Mouse (Mus musculus) kidney, adult 18-20 months (tissue): ENCODE data around the gene Erc2.

ENCODE experiments used
- DNase-seq: peaks from one replicate; pipeline ENCODE4 v3.0.0; 2021

The Erc2 gene

DNA sequence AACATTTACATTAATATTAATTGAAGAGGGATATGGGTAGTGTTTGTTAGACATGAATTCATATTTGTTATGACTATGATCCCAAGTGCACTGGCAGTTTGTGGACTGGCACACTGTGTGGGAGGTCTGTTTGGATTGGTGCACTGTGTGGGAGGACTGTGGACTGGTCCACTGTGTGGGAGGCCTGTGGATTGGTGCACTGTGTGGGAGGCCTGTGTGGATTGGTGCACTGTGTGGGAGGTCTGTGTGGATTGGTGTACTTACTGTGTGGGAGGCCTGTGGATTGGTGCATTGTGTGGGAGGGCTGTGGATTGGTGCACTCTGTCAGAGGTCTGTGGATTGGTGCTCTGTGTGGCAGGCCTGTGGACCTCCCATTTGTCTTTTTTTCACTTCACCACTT, 331.6 kb downstream of the Erc2 start:
- DNase-seq, result no peak

GRCm38 (mm10) chr14:27956801-27957200, 334.6 kb downstream of the Erc2 start:
- no peak for DNase-seq

- DNase-seq, result no peak
Measured at GRCm38 (mm10) chr14:27973701-27974100, 351.5 kb downstream of the Erc2 start.

DNA sequence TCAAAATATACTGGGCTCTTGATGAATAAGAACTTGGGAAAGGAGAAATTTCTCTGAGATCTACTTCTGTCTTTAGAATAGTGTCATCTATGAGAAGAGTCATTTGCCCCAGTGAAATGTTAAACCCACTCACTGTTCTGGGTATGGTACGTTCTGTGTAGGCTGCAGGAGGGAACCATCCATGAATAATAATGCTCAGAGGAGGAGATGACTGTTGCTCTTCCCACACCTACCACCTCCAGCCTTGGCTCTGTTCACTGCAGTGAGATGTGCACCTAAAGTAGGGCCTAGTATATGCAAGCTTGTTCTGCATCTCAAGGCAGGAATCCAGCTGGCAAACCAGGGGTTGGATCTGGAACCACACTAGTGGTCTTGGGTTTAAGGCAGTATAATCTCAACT, 353.4 kb downstream of the Erc2 start:
- DNase-seq, result no peak

- DNase-seq, result no peak
Measured at GRCm38 (mm10) chr14:27984758-27985157, 362.5 kb downstream of the Erc2 start.

DNA sequence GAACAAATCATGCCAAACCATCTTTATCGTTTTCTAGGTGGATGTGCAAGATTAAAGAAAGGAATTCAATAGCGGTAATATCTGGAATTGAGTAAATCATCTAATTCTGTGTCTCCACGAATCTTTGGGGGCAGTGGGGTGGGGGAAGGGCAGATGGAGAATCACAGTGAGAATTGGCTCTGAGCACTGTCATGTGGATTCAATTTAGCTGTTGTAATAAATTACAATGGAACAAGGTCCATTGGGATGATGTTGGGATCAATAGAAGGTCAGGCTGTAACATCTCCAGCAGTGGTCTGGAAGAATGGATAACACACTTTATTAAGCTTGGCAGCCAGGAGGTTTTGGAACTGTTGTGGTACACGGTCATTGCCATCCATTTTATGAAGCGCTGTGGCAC, 363.0 kb downstream of the Erc2 start:
- no peak for DNase-seq

DNA sequence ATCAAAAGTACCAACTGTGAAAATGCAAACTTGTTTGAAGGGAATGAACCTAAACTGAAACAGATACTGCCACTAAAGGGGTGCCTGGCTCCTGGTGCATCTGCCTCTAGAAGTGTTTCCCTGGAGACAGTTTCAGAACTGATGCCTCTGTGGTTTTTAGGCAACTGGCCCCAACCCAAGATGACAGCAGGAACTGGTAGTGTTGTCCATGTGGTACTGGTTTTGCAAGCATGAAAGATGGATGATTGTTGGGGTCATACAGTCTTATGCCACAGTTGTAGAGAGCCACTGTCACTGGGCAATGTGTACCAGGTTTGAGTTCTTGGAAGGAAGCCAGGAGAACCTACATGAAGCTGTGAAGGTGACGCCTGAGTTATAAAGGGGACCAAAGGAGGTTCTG, 365.2 kb downstream of the Erc2 start:
- no peak for DNase-seq

GRCm38 (mm10) chr14:27998551-27998950, 376.3 kb downstream of the Erc2 start:
- no peak for DNase-seq

DNA sequence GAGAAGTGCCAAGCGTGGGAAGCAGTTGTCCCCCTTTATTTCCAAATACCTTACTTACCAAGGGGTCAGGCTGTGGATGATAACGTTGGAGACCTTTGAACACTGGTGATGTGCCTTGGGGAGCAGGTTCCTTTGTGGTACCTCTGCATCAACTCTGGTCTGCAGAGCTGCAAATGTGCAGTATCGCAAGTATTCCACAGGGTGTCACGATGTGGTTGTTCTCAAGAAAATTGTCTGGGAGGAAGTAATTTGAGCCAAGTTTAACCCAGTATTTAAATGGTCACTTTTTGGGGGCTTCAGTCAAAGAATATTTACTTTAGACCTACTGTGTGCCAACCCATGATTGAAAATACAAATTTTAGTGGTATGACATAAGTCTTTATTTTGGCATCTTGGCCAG, 381.8 kb downstream of the Erc2 start:
- peak; percentile 4 for DNase-seq

GRCm38 (mm10) chr14:28010536-28011280, 388.5 kb downstream of the Erc2 start:
- DNase-seq, result no peak

DNA sequence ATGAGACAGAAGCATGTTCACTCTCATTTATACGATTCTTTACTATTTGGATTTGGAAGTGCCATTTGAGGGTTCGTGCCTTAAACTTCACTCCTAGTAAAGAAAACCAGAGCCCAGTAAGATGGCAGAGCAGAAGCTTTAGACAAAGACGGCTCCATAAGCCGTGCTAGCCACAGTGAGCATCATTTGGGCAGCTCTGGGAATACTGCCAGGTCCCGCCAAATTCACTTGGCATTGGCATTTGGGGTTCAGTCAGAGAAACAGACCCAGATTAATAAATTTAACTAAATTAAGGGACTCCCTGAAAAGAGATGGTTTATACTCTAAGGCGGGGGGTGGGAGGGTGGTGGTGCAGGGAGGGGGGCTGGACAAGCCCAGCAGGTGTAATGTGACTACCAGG, 401.0 kb downstream of the Erc2 start:
- DNase-seq, result no peak

DNA sequence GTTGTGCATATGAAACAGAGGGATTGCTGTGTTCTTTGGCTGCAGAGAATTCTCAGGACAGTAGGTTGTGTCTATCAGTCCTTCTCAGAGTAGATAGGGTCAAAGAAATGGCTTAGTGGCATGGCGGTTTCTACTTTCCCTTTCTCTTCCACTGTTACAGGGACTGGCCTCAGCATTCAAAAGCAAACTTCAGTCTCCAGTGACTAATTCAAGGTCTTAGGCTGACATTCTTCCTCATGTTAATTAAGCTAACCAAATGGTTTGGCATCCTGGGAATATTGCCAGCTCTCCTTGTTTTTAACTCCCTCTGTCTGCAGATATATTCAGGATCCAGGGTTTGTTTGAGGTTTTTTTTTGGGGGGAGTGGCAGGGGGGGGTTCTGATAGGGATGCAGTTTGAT, 408.6 kb downstream of the Erc2 start:
- no peak for DNase-seq

GRCm38 (mm10) chr14:28035013-28035412, 412.8 kb downstream of the Erc2 start:
- no peak for DNase-seq

- no peak for DNase-seq
Measured at GRCm38 (mm10) chr14:28043095-28043494, 420.9 kb downstream of the Erc2 start.

GRCm38 (mm10) chr14:28051646-28052045, 429.4 kb downstream of the Erc2 start:
- peak; percentile 9 for DNase-seq

GRCm38 (mm10) chr14:28057159-28057884, 435.1 kb downstream of the Erc2 start:
- no peak for DNase-seq

DNA sequence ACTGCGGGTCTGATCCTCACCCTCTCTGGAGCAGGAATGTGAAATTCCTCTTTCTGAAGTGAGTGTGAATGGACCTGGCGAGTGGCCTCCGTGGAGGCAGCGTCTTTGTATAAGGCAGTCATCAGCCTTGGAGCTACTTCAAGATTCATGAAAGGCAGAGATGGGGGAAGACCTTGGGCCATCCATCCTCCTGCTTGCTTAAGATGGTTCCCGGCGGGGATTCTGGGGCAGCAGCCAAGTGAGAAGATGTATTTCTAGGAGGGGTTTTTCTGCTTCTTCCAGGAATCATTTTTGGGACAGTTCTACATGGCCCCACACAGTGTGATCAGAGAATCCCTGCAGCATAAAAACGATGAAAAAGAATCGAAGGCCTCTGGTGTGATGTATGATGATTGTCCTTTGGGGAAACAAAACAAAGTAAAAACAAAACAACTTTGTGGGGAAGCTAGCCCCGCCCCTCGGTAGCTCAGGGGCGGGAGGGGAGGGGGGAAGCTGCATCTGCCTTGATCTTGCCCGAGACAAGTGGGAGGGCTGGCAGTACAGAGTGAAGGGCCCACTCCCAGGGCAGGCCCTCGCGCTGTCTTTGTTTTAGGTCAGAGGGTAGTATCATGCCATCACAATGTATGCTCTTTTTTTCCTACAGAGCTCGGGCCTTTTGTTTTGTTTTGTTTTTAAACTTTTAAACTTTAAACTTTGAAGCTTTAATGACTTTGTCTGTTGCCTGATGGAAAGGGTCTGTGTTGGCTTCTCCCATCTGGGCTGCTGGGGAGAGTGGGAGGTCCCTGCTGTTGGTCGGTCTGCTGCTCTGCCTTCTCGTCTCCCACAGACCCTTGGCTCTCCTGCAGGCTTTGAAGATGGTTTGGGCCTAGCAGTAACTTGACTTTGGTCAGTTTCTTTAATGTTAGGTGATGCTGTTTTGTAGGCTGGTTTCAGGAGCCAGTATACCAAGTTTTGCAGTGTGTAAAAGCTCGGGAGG, 435.9 kb downstream of the Erc2 start:
- DNase-seq, result no peak

DNA sequence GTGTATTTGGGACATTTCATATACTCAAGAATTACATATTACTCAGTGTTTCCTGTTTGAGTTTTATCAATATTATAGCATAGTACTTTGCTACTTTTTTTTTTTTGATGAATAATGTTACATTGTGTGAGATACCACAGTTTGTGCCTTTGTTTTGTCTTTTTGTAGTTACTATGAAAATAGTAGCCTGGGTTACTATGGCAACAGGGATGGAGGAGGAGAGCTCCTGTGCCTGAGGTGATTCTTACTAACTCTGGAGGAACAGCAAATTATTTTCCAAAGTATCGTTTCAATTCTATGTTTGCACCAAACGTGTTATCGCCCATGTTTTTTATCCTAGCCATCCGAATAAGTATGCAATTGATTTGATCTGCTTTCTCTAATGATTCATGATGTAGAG, 438.7 kb downstream of the Erc2 start:
- DNase-seq, result no peak

DNA sequence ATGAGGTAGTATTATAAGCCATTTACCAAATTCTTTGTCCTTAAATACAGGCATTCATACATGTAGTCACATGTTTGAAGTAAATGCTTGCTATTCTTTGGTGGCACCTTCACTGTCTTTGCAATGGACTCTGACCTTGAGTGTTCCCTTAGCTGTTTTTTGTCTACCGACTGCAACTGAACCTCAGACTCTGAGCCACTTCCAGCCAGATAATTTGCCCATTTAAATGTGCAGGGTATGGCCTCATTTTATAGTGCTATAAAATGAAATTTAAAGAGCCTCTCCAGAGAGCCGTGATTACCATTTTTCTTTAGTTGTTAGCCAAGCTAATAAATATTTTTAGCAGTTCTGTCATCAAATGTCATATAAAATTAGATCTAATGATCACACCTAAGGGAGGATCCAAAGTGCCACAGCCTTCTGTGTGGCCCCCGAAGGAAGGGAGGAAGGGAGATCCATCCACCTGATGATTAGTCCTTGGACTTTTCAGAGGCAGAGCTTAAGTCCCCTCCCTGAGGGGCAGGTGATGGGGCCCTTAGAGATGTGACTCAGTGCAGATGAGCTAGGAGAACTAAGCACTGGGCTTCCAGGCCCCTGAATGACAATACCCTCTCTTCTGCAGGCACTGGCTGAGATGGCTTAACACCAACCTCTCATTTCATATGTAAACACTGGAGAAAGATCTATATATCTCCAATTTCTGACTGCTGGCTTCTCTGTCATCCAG, 439.6 kb downstream of the Erc2 start:
- no peak for DNase-seq

DNA sequence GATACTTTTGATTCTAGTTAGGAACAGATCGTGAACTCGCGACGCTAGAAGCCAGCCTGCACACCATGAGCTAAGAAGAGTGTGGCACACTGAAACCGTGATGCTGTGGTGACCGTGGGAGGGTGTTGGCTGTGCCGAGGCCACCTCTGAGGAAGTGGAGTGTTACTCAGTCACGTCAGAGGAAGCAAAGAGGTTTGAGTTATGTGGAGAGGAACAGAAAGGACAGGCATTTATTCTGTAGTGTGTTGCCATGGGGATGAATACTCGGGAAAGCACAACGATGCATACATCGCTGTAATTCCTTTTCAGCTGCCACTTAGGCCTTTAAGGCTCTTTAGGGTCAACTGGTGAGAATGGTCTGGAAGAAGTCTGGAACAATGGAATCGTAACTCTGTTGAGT, 445.8 kb downstream of the Erc2 start:
- no peak for DNase-seq

DNA sequence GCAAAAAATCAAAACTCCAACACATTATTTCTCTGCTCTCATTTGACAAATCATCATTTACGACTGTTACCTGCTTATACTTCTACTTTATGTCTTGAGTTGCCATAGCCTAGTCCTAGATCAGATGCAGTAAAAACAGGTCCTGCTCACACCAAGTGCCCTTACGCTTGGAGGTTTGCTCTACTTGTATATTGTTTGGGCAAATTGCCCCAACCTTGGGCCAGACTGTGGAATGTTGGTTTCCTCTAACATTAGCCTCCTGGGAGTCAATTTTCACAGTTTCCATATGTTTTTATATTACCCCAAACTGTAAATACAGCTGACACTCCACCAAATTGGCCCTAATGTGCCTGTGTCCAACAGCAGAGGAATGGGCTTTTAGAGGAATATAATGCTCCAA, 447.6 kb downstream of the Erc2 start:
- no peak for DNase-seq

DNA sequence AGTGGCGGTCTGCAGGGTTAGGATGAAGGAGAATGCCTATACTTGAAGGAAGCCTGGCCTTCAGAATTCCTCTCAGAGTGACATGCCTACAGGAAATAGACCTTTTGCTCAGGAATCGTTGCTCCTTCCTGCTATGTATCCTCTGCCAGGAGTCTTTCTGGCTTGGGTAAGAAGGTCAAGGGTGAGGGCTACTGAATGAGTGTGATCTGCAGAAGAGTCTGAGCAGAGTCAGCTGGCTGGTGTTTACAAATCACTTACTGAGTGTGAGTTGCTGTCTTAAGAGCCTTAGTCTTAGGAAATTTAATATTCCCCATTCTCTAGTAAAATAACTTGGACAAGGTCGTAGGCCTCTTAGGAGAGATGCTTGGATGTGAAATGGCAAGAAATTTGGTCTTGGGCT, 450.3 kb downstream of the Erc2 start:
- DNase-seq, result no peak
